Mouse (Mus musculus) heart, postnatal 10 days (tissue): Measurements from ENCODE around the gene Trim54. TPM values are rescaled to one million over a fixed set of nuclear protein-coding genes. Genes with fewer than 3 reads are reported as not detected.

Experiments used
- DNase-seq, 2 experiments: peaks; one replicate each; pipeline ENCODE4 v3.0.0; 2021
- intact Hi-C: fragments of 180-260 bp; cut with DNase I; formaldehyde crosslinking; loops from one replicate; pipeline ENCODE4 v1.15.1; 2025
- total RNA-seq, 2 experiments: library from RNA; stranded (reverse); gene quantifications; 2 replicates each; pipeline ENCODE4 v1.2.3; 2021

Trim54 gene
- total RNA-seq, 2 experiments from 2014 or later: 67.3 to 78.0 TPM

GRCm38 (mm10) chr5:31095711-31096480 lies 20.6 kb upstream of the Trim54 start:
- no peak for DNase-seq
- intact Hi-C loops: no loop called here

- intact Hi-C loops: no loop called here
- no peak for DNase-seq
These were observed 10.6 kb upstream of the Trim54 start, which contains the start of gene Dnajc5g for GRCm38 (mm10) chr5:31105814-31106335. Dnajc5g (plus strand) TSS chr5:31106285.

GRCm38 (mm10) chr5:31108000-31108490 lies 8.5 kb upstream of the Trim54 start, which contains the start of gene Slc30a3:
Slc30a3 (minus strand) TSS chr5:31108237.
- DNase-seq: no peak
- intact Hi-C loops: no loop called here

GRCm38 (mm10) chr5:31110781-31111180 lies 5.7 kb upstream of the Trim54 start:
- intact Hi-C loops: loop anchor here (5.0 to 10.0 kb wide), 2 partner anchors 58 to 306 kb away; partner anchors contain the start of gene Cad
- DNase-seq: no peak

- intact Hi-C loops: loop anchor here (10.0 kb wide), 1 partner anchor 312 kb away; no protein-coding TSS in a partner anchor
- peak in 1 of 2 experiments; percentile 32 for DNase-seq
These were observed 400 bp downstream of the Trim54 start for GRCm38 (mm10) chr5:31116912-31117311.

- DNase-seq: no peak
- intact Hi-C loops: no loop called here
These were observed 4.6 kb downstream of the Trim54 start for GRCm38 (mm10) chr5:31121111-31121510.

- DNase-seq: no peak
- intact Hi-C loops: no loop called here
These were observed 7.0 kb downstream of the Trim54 start for GRCm38 (mm10) chr5:31123481-31123880.

- DNase-seq: no peak
- intact Hi-C loops: no loop called here
These were observed 9.5 kb downstream of the Trim54 start for GRCm38 (mm10) chr5:31126050-31126449.

- DNase-seq: no peak
- intact Hi-C loops: no loop called here
These were observed 20.4 kb downstream of the Trim54 start for GRCm38 (mm10) chr5:31136730-31137424.

- no peak for DNase-seq
- intact Hi-C loops: no loop called here
These were observed 21.1 kb downstream of the Trim54 start for GRCm38 (mm10) chr5:31137658-31138057.

- peak in 1 of 2 experiments; percentile 22 for DNase-seq
- intact Hi-C loops: no loop called here
These were observed 21.9 kb downstream of the Trim54 start, which contains the start of gene Ucn for GRCm38 (mm10) chr5:31138241-31138967. Ucn (minus strand) TSS chr5:31138829.

- intact Hi-C loops: no loop called here
- DNase-seq: peak in 1 of 2 experiments; percentile 50
These were observed 22.5 kb downstream of the Trim54 start for GRCm38 (mm10) chr5:31138968-31139425.

- intact Hi-C loops: no loop called here
- peak; percentile 32 to 35 for DNase-seq
These were observed 33.3 kb downstream of the Trim54 start for GRCm38 (mm10) chr5:31149781-31150180.

- intact Hi-C loops: no loop called here
- peak; percentile 57 to 61 for DNase-seq
These were observed 35.2 kb downstream of the Trim54 start for GRCm38 (mm10) chr5:31151746-31152145.

- DNase-seq: peak; percentile 39 to 56
- intact Hi-C loops: no loop called here
These were observed 37.1 kb downstream of the Trim54 start for GRCm38 (mm10) chr5:31153516-31154151.

GRCm38 (mm10) chr5:31154152-31154553 lies 37.6 kb downstream of the Trim54 start, which contains the start of gene Mpv17:
Mpv17 (minus strand) TSS chr5:31154251.
- intact Hi-C loops: no loop called here

GRCm38 (mm10) chr5:31162462-31162861 lies 46.0 kb downstream of the Trim54 start:
- no peak for DNase-seq

More at GRCm38 (mm10) chr5:31154152-31154553, 37.6 kb downstream of the Trim54 start, which contains the start of gene Mpv17:
- DNase-seq: peak; percentile 88

GRCm38 (mm10) chr5:31164878-31165277 lies 48.4 kb downstream of the Trim54 start:
- intact Hi-C loops: no loop called here
- no peak for DNase-seq

More at GRCm38 (mm10) chr5:31162462-31162861, 46.0 kb downstream of the Trim54 start:
- intact Hi-C loops: no loop called here

GRCm38 (mm10) chr5:31168630-31169029 lies 52.1 kb downstream of the Trim54 start:
- intact Hi-C loops: no loop called here
- no peak for DNase-seq
